Mouse (Mus musculus) liver, embryonic 14.5 days (tissue): ENCODE data around the gene 4933428G20Rik.

Experiments used
- CTCF ChIP-seq: IDR thresholded peaks from 2 replicates; pipeline ENCODE4 v1.5.1; 2016; ENCODE audit warnings: antibody characterized with exemption, low read depth, control low read depth
- EP300 ChIP-seq: IDR thresholded peaks from 2 replicates; pipeline ENCODE4 v1.6.1; 2016; ENCODE audit warnings: antibody characterized with exemption, low read depth

DNA sequence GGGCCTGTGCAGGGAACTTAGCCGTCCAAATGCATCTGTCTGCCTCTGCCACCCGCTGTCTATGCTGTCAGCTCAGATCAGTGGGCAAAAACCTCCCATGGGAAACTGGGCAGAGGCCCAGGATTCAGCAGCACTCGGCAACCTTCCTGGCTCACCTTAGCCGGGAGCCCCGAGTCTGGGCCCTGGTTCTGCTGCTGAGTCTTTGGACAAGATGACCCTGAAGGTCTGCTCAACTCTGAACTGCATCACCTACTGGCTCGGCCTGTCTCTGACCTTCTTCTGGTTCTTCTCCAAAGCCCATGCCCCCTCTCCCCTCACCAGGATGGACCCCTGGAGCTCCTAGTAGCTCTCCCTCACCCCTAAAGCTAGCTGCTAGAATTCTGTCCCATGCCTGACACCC is 54.5 kb downstream of the 4933428G20Rik start:
- TF ChIP-seq CTCF = no peak
- TF ChIP-seq EP300 = no peak
